Mouse (Mus musculus): ENCODE measurements around the gene Smarce1.
"Not testable (repeated sequence)": the region's sequence is repeated elsewhere in the genome, so short reads cannot be mapped to it uniquely, and the experiment has no call there.

DNA sequence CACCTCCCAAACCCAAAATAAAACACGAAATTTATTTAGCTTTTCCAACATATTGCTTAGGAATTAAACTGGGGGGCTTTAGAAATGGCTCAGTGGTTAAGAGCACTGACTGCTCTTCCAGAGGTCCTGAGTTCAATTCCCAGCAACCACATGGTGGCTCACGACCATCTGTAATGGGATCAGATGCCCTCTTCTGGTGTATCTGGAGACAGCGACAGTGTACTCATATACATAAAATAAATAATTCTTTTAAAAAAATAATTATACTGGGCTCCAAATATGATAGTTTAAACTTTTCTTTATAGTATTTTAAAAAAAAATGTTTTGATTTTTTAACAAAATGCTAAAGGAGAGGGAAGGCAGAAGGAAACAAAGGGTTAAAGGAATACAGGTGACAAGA is 13.7 kb upstream of the Smarce1 start:
- TF ChIP-seq CTCF (IDR thresholded peaks at IDR 0.05; ENCODE audit: low read depth, low read length); POLR2A (IDR thresholded peaks at IDR 0.05; ENCODE audit: borderline replicate concordance, low read depth, low read length): not testable (repeated sequence)

Measured in bone marrow macrophage, adult 2 months (primary cell).